Mouse (Mus musculus): ENCODE data around the gene Cdk17. TPM values are rescaled to one million over a fixed set of nuclear protein-coding genes. Genes with fewer than 3 reads are reported as not detected.

Gene Cdk17
- 100 to 1,000 TPM; 115 to 136 TPM for polyA plus RNA-seq (2017; shearing (Covaris generic))

DNA sequence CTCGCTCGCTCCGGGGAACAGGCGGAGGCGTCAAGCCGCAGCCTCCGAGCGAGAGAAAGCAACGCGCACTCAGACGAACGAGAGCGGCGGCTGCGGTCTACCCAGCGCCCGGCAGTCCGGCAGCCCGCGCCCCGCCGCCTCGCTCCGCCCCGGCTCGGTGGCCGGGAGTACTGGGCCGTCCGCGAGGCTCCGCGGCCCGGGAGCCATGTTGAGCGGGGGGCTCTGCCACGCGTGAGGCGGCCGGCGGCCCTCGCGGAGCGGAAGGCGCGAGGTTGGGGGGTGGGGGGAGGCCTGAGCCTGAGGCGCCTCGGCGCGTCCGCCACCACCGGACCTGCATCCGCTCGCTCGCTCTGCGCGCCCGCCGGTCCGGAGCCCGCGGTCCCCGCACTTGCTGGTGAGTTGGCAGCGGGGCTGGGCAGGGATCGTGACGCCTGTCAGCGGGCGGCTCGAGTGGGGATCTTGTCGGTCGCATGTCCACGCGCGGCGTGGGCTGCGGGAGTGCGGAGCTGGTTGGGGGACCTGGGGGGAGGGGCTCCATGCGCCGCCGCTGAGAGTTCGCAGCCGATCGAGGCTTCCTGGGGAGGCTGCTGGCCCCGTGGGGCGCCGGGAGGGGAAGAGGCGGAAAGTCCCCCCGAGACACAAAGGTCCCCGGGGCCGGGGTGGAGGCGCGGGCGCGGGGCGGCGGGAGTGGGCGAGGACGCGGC lies at the start of gene Cdk17:
TSS of gene Cdk17 (plus strand) at position 69 of the 704 bp plus-strand sequence.

DNA sequence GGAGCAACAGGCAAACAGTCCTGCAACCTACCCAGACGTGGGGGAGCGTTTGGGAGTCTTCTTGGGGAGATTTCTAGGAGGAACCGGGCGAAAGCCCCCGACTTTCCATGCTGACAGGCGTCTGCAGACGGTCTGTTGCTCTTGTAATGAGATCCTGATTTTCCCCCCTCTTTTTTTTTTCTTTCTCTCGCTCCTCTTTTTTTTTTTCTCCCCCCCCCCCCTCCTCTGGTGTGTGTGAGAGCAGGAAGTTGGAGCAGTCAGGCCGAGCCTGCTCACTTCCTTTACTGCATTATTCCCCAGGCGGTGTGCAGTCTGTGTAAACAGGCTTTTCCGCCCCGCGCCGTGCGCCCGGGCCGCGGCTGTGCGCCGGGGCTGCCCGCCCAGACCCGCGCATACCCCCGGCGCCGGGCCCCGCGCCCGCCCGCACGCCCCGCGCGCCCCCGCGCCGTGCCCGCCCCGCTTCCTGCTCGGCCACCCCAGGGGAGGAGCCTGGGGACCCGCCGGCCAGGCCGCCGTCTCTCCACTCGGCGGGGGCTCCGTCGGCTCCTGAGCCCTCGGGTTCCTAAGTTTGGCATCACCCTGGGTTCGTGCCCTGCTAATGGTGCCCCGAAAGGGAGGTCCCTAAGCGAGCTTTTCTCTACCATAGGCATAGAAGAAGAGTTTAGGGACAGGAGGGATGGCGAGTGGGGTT lies 150.2 kb downstream of the Cdk17 start, which contains the start of gene Elk3:
TSS of gene Elk3 (minus strand) at position 415 of the 691 bp plus-strand sequence.

Other genes starting within 250 kb of the Cdk17 start
- gene Cfap54, start 79.3 kb upstream of the Cdk17 start, polyA plus RNA-seq (2017; shearing (Covaris generic)) = 1 to 10 TPM; 1.4 to 2.3 TPM
- 10 to 100 TPM; 72.3 to 72.8 TPM for gene Elk3, start 150.3 kb downstream of the Cdk17 start, polyA plus RNA-seq (2017; shearing (Covaris generic))

Data from activated CD4-positive, CD25-positive, alpha-beta regulatory T cell (primary cell).